Mouse (Mus musculus): Measurements from ENCODE around the gene Cd200r2. TPM values are rescaled to one million over a fixed set of nuclear protein-coding genes. Genes with fewer than 3 reads are reported as not detected.

Gene Cd200r2
- 0.03 and 0.04 TPM in 2 replicates for polyA plus RNA-seq (2012; rRNA removed)

GRCm38 (mm10) chr16:44866797-44867196 lies at the start of gene Cd200r2:
Gene Cd200r2 (plus strand): TSS chr16:44867097.

GRCm38 (mm10) chr16:44943468-44943867 lies 76.6 kb downstream of the Cd200r2 start, which contains the start of gene Cd200r3:
Gene Cd200r3 (plus strand): TSS chr16:44943678.

Other genes with a start within 250 kb of the Cd200r2 start
- gene Nepro, start 142.8 kb upstream of the Cd200r2 start, polyA plus RNA-seq (2012; rRNA removed) = 3.1 TPM in 2 replicates
- gene Gtpbp8, start 120.7 kb upstream of the Cd200r2 start, polyA plus RNA-seq (2012; rRNA removed) = 5.3 and 6.1 TPM in 2 replicates
- gene Cd200r1, start 101.4 kb upstream of the Cd200r2 start, polyA plus RNA-seq (2012; rRNA removed) = 3.1 and 3.6 TPM in 2 replicates
- 0.60 and 0.67 TPM in 2 replicates for gene Cd200r4, start 55.4 kb upstream of the Cd200r2 start, polyA plus RNA-seq (2012; rRNA removed)
- 0.24 and 0.36 TPM in 2 replicates for gene Cd200r3, start 76.6 kb downstream of the Cd200r2 start, polyA plus RNA-seq (2012; rRNA removed)
- gene Ccdc80, start 226.3 kb downstream of the Cd200r2 start, polyA plus RNA-seq (2012; rRNA removed) = 12.3 and 12.5 TPM in 2 replicates